Mouse (Mus musculus): ENCODE results near the gene Mgat5b.

Gene Mgat5b

GRCm38 (mm10) chr11:116982543-116982942 lies 63.9 kb downstream of the Mgat5b start:
- no peak for DNase-seq

GRCm38 (mm10) chr11:116985504-116986385 lies 67.1 kb downstream of the Mgat5b start:
- no peak for DNase-seq

- DNase-seq: no peak
These were observed 69.5 kb downstream of the Mgat5b start for GRCm38 (mm10) chr11:116988131-116988530.

- DNase-seq: no peak
These were observed 71.6 kb downstream of the Mgat5b start for GRCm38 (mm10) chr11:116990231-116990630.

- DNase-seq: no peak
These were observed 72.7 kb downstream of the Mgat5b start for GRCm38 (mm10) chr11:116991410-116991809.

GRCm38 (mm10) chr11:116991964-116992363 lies 73.3 kb downstream of the Mgat5b start:
- no peak for DNase-seq

- peak; percentile 17 for DNase-seq
These were observed 75.5 kb downstream of the Mgat5b start for GRCm38 (mm10) chr11:116994095-116994582.

- DNase-seq: no peak
These were observed 78.3 kb downstream of the Mgat5b start for GRCm38 (mm10) chr11:116996976-116997375.

GRCm38 (mm10) chr11:116998935-116999334 lies 80.3 kb downstream of the Mgat5b start:
- no peak for DNase-seq

GRCm38 (mm10) chr11:117000219-117000618 lies 81.6 kb downstream of the Mgat5b start:
- DNase-seq: no peak

- no peak for DNase-seq
These were observed 83.1 kb downstream of the Mgat5b start for GRCm38 (mm10) chr11:117001789-117002188.

- no peak for DNase-seq
These were observed 84.8 kb downstream of the Mgat5b start for GRCm38 (mm10) chr11:117003503-117003902.

GRCm38 (mm10) chr11:117004277-117004676 lies 85.6 kb downstream of the Mgat5b start:
- no peak for DNase-seq

GRCm38 (mm10) chr11:117017462-117017861 lies 98.8 kb downstream of the Mgat5b start:
- DNase-seq: no peak

- DNase-seq: peak; percentile 69
These were observed 99.7 kb downstream of the Mgat5b start for GRCm38 (mm10) chr11:117018410-117018809.

GRCm38 (mm10) chr11:117021026-117021425 lies 102.4 kb downstream of the Mgat5b start:
- DNase-seq: no peak

- no peak for DNase-seq
These were observed 104.9 kb downstream of the Mgat5b start for GRCm38 (mm10) chr11:117023537-117023936.

- no peak for DNase-seq
These were observed 109.0 kb downstream of the Mgat5b start for GRCm38 (mm10) chr11:117027681-117028080.

GRCm38 (mm10) chr11:117028861-117029568 lies 110.4 kb downstream of the Mgat5b start:
- no peak for DNase-seq

- no peak for DNase-seq
These were observed 110.9 kb downstream of the Mgat5b start for GRCm38 (mm10) chr11:117029569-117029955.

- DNase-seq: no peak
These were observed 111.4 kb downstream of the Mgat5b start for GRCm38 (mm10) chr11:117030018-117030417.

- DNase-seq: no peak
These were observed 111.9 kb downstream of the Mgat5b start for GRCm38 (mm10) chr11:117030471-117031101.

- DNase-seq: no peak
These were observed 112.6 kb downstream of the Mgat5b start for GRCm38 (mm10) chr11:117031249-117031648.
